Mouse (Mus musculus): ENCODE results near the gene Matn3.

- TF ChIP-seq CTCF (IDR thresholded peaks at IDR 0.05; ENCODE audit: borderline replicate concordance, insufficient read depth, low read length) (no peak), POLR2A (IDR thresholded peaks at IDR 0.05; ENCODE audit: low read depth, low read length) (no peak)
Observed at GRCm38 (mm10) chr12:8902479-8902878, 45.2 kb upstream of the Matn3 start.
